Comparison of ENCODE assay signal across 12 mouse cellular contexts in the genomic region with DNA sequence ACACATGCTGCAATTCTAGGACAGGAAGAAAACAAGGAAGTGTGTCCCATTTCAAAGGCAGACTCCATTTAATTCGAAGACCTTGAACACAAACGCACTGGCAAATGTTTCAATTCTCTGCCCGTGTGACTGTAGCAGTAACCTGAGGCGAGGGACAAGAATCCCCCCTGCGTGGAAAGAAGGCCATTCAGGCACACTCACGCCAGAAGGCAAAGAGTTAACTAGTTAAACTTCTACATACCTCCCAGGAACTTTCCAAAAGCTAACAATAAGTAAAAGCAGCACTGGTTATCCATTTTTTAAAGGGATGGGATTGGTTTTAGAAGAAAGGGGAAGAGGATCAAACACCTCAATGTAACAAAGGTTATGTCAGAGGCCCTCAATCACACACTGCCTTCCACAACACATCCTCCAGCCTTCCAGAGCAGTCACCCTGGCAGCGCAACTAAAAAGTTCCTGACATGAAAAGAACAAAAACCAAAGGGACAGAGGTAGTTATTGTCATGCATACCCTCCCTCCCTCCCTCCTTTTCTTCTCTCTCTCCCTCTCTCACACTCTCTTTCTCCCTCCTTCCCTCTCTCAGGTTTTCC. TPM values are rescaled to one million over a fixed set of nuclear protein-coding genes. Genes with fewer than 3 reads are reported as not detected.
A peak's percentile ranks its signal among the peaks of the same experiment; 100 is the strongest.
DNase-seq lines count a peak whose midpoint lies in the region; ATAC-seq and TF ChIP-seq lines count a peak whose summit lies in the region.
"Had no signal": no experiment of that assay in that cellular context is flagged by ENCODE, and none has a peak within 500 bp of the region (broad histone marks: within the 10 kb centered on the region; RNA-seq: fewer than 3 reads in every experiment).

No protein-coding gene starts in this region.

- TF ChIP-seq CTCF in testis, adult 2 months (IDR thresholded peaks at IDR 0.05; ENCODE audit: control insufficient read depth, insufficient read depth, insufficient replicate concordance, low read depth, low read length): no peak

- no peak overlapping the region for H3K9ac ChIP-seq in kidney, embryonic 15.5 days

- H3K9me3 ChIP-seq in kidney, embryonic 15.5 days (replicated peaks): no peaks in the 10 kb centered on the region

- ATAC-seq in kidney, embryonic 15.5 days (replicated peaks; ENCODE audit: low FRiP score): peak; percentile 34; the same call in 1 of the 2 replicates

- peaks cover 27% of the 10 kb centered on the region for H3K4me1 ChIP-seq in kidney, embryonic 15.5 days
- H3K4me1 ChIP-seq in testis, adult 2 months (ENCODE audit: control insufficient read depth, insufficient read depth, low read length): peaks cover 2% of the 10 kb centered on the region; the same call in 1 of the 2 replicates

- no peak for TF ChIP-seq POLR2A in testis, adult 2 months (IDR thresholded peaks at IDR 0.05; ENCODE audit: control insufficient read depth, low read depth, low read length)

- H3K27me3 ChIP-seq in kidney, embryonic 15.5 days: no peaks in the 10 kb centered on the region
- H3K27me3 ChIP-seq in testis, adult 2 months (ENCODE audit: control insufficient read depth, insufficient read depth, low read length): no peaks in the 10 kb centered on the region

- no peaks in the 10 kb centered on the region for H3K36me3 ChIP-seq in kidney, embryonic 15.5 days
- H3K36me3 ChIP-seq in testis, adult 2 months (ENCODE audit: control insufficient read depth, insufficient read depth, low read length): no peaks in the 10 kb centered on the region

- WGBS in kidney, embryonic 15.5 days: 23% methylated on average over 7 of the region's 7 CpGs

- peak overlapping the region; percentile 24; the same call in 1 of the 2 replicates for H3K27ac ChIP-seq in kidney, embryonic 15.5 days
- peak overlapping the region; percentile 16; the same call in 1 of the 2 replicates for H3K27ac ChIP-seq in testis, adult 2 months (ENCODE audit: control insufficient read depth, insufficient read depth, low read depth, low read length)

- H3K4me2 ChIP-seq in kidney, embryonic 15.5 days: no peak overlapping the region

- DNase-seq in heart, adult 11 months: peak; percentile 80
- no peak for DNase-seq in heart, postnatal 4 days
- DNase-seq in kidney, adult 18-20 months: no peak
- DNase-seq in testis, postnatal 10 days (ENCODE audit: low spot score): no peak
- no peak for DNase-seq in right cerebral cortex, postnatal 14 days
- no peak for DNase-seq in layer of hippocampus, adult 9-10 months (ENCODE audit: low spot score)
- DNase-seq: B cell, adult 2 months; cerebellum, postnatal 14 days; kidney, postnatal 25 days had no signal

- H3K4me3 ChIP-seq in kidney, embryonic 15.5 days (replicated peaks): no peak overlapping the region
- H3K4me3 ChIP-seq in testis, adult 2 months (ENCODE audit: control insufficient read depth, low read depth, low read length): no peak overlapping the region
- H3K4me3 ChIP-seq: erythroblast, embryonic 14.5 days had no signal

RNA-seq across cellular contexts. Expression of gene Zeb2, which starts 53.8 kb away (rescaled TPM):
- 10 to 100 TPM; 59.7 to 66.5 TPM for total RNA-seq in heart, postnatal 4 days (2021)
- polyA plus RNA-seq in kidney, embryonic 15.5 days (2015; fragmentation: Nextera tagmentation; extraction: Ambion mirVana): 51.1 and 57.1 TPM in 2 replicates
- 3.2 and 4.2 TPM in 2 replicates for polyA plus RNA-seq in testis, adult 2 months (2012; rRNA removed)

Comparison
In these comparisons a context has a peak if more than half of its experiments do, and no peak if none do; other contexts are left out.
1. RNA of gene Zeb2, which starts 53.8 kb away (polyA plus RNA-seq): 51.1 to 57.1 TPM in kidney, embryonic 15.5 days; 3.2 to 4.2 TPM in testis, adult 2 months; every median in the first group is over 10 times any median in the second.